Mouse (Mus musculus): Measurements from ENCODE around the gene Nol12. TPM values are rescaled to one million over a fixed set of nuclear protein-coding genes. Genes with fewer than 3 reads are reported as not detected.

Gene Nol12
- 63.6 and 69.9 TPM in 2 replicates for polyA plus RNA-seq (2016; fragmentation: Nextera tagmentation; extraction: Ambion mirVana)

DNA sequence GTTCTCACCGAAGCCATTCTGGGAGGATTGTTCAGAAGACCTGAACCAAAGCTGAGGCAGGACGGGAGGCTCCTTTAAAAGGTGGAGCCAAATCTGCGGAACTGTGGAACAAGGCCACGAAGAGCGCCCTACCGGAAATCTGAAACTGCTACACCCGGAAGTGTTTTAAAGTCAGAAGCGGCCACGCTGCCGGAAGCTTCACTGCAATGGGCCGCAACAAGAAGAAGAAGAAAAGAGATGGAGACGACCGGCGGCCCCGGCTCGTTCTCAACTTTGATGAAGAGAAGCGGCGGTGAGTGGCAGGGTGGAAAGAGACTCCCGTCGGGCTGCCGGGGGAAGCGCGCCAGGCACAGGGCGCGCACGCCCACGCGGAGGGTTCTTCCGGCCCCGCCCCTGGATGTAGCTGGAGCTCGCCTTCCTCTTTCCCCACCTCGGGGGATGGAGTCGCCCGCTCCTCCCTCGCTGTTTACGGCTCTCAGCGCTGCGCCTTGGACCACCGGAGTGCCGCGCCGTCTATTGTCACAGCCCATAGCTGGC lies at the start of gene Nol12:
Nol12 (plus strand) TSS at position 150 of the 537 bp plus-strand sequence.
- Histone ChIP-seq H3K27me3 (ENCODE audit: poor library complexity, severe bottlenecking) (no peaks in the 10 kb centered on the region), H3K4me1 (peaks cover 22% of the 10 kb centered on the region), H3K36me3 (replicated peaks) (peaks cover 41% of the 10 kb centered on the region), H3K4me3 (peak within 1 kb of the TSS; percentile 84), H3K9me3 (no peaks in the 10 kb centered on the region), H3K27ac (peak within 1 kb of the TSS; percentile 92)
- WGBS: under 1% methylated on average over 42 of the region's 42 CpGs
- DNase-seq (ENCODE audit: extremely low spot score, low spot score): peak; percentile 89

DNA sequence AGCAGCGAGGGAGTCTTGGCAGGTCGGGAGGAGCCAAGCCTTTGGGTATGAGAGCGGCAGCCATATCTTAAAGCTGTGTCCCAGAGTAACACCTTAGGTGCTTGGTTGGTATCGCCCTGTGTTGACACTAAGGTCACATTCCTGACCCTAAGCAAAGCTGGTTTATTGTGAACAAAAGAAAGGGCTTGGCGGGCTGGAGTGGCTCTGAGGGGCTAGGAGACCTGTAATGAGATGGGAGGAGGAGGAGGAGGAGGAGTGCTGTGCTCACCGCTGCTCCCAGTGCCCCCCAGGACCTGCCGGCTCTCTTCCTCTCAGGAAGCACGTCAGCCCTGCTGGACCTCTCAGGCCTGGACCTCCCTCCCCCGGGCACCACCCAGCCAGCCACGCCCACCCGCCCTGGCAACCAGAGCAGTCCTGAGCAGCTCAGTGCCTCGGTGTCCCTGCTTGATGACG lies 45.3 kb upstream of the Nol12 start:
- Histone ChIP-seq H3K36me3 (replicated peaks) (peaks cover 97% of the 10 kb centered on the region), H3K27ac (peak overlapping the region; percentile 74), H3K4me3 (peak overlapping the region; percentile 9; the same call in 1 of the 2 replicates), H3K4me1 (peaks cover 49% of the 10 kb centered on the region), H3K9me3 (no peaks in the 10 kb centered on the region), H3K27me3 (ENCODE audit: poor library complexity, severe bottlenecking) (no peaks in the 10 kb centered on the region)
- DNase-seq (ENCODE audit: extremely low spot score, low spot score): peak; percentile 30
- 26% methylated on average over 13 of the region's 13 CpGs for WGBS

DNA sequence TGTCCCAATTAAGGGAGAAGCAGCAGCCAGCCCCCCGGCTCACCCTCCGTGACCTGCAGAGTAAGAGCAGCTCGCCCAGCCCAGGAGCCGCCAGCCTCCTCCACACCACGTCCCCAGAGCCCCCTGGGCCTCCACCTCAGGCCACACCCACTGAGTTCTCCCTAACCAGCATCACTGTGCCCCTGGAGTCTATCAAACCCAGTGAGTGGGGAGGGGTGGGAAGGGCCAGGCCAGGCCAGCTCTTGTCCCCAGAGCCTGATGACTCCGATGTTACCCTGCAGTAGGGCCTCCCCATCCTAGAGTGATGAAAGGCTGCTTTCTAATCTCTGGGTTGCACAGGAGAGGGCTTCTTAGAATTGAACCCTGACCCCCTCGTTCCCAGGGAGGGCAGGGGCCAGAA lies 42.3 kb upstream of the Nol12 start:
- Histone ChIP-seq H3K4me1 (peaks cover 74% of the 10 kb centered on the region), H3K36me3 (replicated peaks) (peaks cover 77% of the 10 kb centered on the region), H3K27me3 (ENCODE audit: poor library complexity, severe bottlenecking) (no peaks in the 10 kb centered on the region), H3K4me3 (no peak overlapping the region), H3K27ac (no peak overlapping the region), H3K9me3 (no peaks in the 10 kb centered on the region)
- WGBS: 69% methylated on average over 7 of the region's 7 CpGs
- DNase-seq (ENCODE audit: extremely low spot score, low spot score): no peak

DNA sequence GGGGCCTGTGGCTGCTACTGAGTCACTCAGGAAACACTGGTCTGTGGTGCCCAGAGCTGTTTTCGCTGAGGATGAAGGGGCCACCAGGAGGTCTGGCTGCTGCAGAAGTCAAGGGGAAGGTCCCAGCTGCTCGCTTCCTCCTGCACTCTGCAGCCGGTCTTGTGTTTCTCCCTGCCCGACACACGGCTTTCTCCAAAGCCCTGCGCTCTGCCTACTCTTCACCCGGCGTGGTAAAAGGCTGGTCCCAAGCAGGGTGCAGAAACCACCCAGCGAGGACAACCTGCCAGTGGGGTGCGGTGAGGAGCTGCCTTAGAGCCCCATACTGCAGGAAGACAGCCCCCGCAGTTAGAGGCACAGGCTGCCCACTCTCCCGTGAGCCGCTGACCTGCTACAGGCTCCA lies 40.0 kb upstream of the Nol12 start:
- DNase-seq (ENCODE audit: extremely low spot score, low spot score): no peak
- Histone ChIP-seq H3K4me1 (peaks cover 76% of the 10 kb centered on the region), H3K9me3 (no peaks in the 10 kb centered on the region), H3K36me3 (replicated peaks) (peaks cover 55% of the 10 kb centered on the region), H3K27me3 (ENCODE audit: poor library complexity, severe bottlenecking) (peaks cover 13% of the 10 kb centered on the region), H3K27ac (peak overlapping the region; percentile 21; the same call in 1 of the 2 replicates), H3K4me3 (no peak overlapping the region)
- 81% methylated on average over 13 of the region's 13 CpGs for WGBS

DNA sequence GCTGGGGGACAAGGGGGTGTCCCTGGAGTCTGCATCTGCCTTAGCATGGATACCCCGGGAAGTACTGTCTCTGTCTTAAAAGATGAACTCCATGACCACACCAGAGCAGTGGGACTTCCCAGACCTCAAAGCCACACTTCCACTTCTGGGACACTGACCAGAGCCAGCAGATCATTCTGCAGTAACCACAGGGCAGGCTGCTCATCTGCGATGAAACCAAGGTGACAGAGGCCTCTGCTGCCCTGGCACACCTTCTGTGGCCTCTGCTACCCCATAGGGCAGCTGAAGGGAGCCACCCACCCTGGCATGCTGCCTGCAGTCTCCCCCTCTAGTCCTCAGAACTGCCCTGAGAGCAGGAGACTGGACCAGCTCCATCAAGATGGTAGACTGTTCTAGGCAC lies 39.0 kb upstream of the Nol12 start:
- Histone ChIP-seq H3K27me3 (ENCODE audit: poor library complexity, severe bottlenecking) (peaks cover 21% of the 10 kb centered on the region), H3K27ac (peak overlapping the region; percentile 21), H3K9me3 (no peaks in the 10 kb centered on the region), H3K36me3 (replicated peaks) (peaks cover 46% of the 10 kb centered on the region), H3K4me1 (peaks cover 80% of the 10 kb centered on the region), H3K4me3 (no peak overlapping the region)
- 90% methylated on average over 2 of the region's 2 CpGs for WGBS
- no peak for DNase-seq (ENCODE audit: extremely low spot score, low spot score)

DNA sequence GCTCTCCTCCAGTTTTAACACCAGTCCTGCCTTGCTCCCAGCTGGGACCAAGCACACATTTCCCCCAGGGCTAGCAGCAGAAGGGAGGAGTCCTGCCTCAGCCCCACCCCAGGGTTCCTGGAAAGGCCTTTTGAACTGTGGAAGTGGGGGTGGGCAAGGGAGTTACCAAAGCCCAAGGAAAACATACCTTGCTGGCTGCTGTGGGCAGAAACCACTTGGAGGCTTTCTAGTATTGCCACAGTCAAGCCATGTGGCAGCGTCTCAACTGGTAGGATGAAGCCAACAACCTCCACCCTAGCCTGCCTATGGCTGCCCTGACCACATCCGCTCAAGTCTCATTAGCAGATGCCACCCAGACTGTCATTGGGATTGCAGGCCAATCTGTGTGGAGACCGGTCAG lies 38.6 kb upstream of the Nol12 start:
- Histone ChIP-seq H3K9me3 (no peaks in the 10 kb centered on the region), H3K27me3 (ENCODE audit: poor library complexity, severe bottlenecking) (peaks cover 25% of the 10 kb centered on the region), H3K4me3 (no peak overlapping the region), H3K27ac (peak overlapping the region; percentile 21), H3K36me3 (replicated peaks) (peaks cover 42% of the 10 kb centered on the region), H3K4me1 (peaks cover 84% of the 10 kb centered on the region)
- WGBS: 86% methylated on average over 3 of the region's 3 CpGs
- no peak for DNase-seq (ENCODE audit: extremely low spot score, low spot score)

DNA sequence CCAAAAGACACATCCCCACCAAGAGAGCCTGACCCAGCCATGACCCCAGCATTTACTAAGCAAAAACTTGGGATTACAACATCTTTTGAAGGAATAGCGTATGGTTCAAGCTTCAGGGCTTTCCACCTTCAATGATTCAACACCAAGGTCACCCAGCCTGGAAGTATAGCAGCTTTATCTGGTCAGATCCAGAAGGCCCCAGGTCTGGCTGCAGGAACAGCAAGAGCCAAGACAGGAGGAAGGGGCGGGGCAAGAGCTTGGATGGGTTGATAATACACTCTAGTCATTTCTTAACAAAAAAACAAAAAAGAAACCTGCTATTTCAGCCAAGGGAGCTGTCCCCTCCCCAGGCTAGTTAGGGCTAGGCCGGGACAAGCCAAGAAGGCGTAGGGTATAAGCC lies 37.2 kb upstream of the Nol12 start:
- 88% methylated on average over 4 of the region's 4 CpGs for WGBS
- Histone ChIP-seq H3K27ac (peak overlapping the region; percentile 21; the same call in 1 of the 2 replicates), H3K4me3 (no peak overlapping the region), H3K9me3 (no peaks in the 10 kb centered on the region), H3K27me3 (ENCODE audit: poor library complexity, severe bottlenecking) (peaks cover 29% of the 10 kb centered on the region), H3K4me1 (peaks cover 86% of the 10 kb centered on the region), H3K36me3 (replicated peaks) (peaks cover 28% of the 10 kb centered on the region)
- DNase-seq (ENCODE audit: extremely low spot score, low spot score): no peak

DNA sequence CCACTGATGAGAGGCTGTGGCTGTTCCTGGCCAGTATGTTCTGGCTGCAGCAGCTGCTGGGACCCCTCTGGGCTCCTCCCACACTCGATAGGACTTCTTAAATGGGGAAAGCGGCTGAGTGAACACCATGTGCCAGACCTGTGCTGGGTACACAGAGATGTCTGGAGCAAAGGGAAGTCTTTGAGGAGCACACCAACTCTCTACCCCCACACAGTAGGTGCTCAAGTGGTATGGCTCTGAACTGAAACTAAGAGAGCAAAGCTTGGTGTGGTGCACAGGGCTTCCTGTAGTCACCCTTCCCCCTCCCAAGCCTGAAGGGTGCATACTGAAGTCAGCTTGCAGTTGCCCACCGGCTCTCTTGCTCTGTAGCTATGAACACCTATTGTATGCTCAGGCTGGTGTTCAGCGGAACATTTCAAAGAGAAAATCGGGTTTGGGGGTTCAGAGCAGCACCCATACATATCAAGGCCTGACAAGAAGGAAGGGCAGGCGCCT lies 36.2 kb upstream of the Nol12 start:
- Histone ChIP-seq H3K27me3 (ENCODE audit: poor library complexity, severe bottlenecking) (peaks cover 29% of the 10 kb centered on the region), H3K36me3 (replicated peaks) (peaks cover 23% of the 10 kb centered on the region), H3K4me1 (peaks cover 83% of the 10 kb centered on the region), H3K4me3 (peak overlapping the region; percentile 76), H3K27ac (peak overlapping the region; percentile 83), H3K9me3 (no peaks in the 10 kb centered on the region)
- WGBS: 55% methylated on average over 6 of the region's 6 CpGs
- no peak for DNase-seq (ENCODE audit: extremely low spot score, low spot score)

DNA sequence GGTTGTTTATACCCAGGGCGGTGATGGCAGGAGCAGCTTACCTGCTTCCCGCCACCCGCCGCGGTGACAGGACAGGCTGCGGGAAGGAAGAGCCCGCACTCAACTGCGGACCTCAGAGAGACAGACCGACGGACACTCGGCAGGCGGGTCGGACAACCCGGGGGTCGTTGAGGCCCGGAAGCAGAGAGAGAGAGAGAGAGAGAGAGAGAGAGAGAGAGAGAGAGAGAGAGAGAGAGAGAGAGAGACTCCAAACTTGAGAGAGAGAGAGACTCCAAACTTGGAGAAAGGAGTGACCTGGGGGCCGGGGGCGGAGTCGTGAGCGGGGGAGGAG lies 35.4 kb upstream of the Nol12 start, which contains the start of gene Gm49510:
Gm49510 (plus strand) TSS at position 259 of the 331 bp plus-strand sequence.
- no peak for DNase-seq (ENCODE audit: extremely low spot score, low spot score)
- under 1% methylated on average over 20 of the region's 20 CpGs for WGBS
- peak within 1 kb of the TSS; percentile 76 for H3K4me3 ChIP-seq
- H3K27ac ChIP-seq: peak within 1 kb of the TSS; percentile 83
- H3K4me1 ChIP-seq: peaks cover 74% of the 10 kb centered on the region
- H3K36me3 ChIP-seq (replicated peaks): peaks cover 21% of the 10 kb centered on the region
- H3K9me3 ChIP-seq: no peaks in the 10 kb centered on the region
- peaks cover 29% of the 10 kb centered on the region for H3K27me3 ChIP-seq (ENCODE audit: poor library complexity, severe bottlenecking)

DNA sequence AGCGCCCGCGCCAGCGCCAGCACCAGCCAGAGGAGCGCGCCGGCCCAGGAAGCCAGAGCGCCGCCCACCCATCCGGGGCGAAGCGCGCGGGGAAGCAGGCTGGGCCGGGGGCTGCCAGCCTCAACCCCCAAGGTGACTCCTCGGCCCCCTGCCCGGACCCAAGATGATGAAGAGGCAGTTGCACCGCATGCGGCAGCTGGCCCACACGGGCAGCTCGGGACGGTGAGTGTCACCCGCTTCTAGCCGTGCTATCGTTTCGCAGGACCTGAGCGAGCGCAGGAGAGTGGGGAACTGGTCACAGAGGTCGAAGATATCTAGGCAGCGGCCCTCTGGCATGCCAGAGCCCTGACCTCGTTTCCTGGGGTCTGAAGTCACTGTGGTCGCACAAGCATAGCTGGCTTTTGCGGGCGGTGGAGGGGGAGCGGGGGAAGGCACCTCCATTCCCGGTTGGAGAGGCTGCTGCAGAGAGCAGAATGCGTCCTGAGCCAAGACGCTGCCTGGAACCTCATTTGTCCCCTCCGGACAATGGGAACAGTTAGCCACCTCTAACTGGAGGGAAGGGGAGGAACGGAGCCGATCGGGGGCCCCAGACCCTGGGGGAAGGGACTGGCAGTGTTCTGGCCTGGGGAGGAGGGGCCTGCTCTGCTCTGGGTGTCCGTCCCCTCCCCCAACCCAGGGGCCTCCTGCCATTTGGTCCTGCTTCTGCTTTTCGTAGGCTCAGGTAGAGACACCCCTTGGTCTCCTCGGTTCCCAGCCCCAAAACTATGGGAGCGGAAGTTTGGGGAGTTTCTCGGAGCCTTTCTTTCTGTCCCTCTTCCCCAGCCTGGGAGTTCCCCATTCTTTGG lies 34.8 kb upstream of the Nol12 start, which contains the start of gene Sh3bp1:
Sh3bp1 (plus strand) TSS at position 29 of the 845 bp plus-strand sequence.
- peaks cover 29% of the 10 kb centered on the region for H3K27me3 ChIP-seq (ENCODE audit: poor library complexity, severe bottlenecking)
- H3K36me3 ChIP-seq (replicated peaks): peaks cover 21% of the 10 kb centered on the region
- DNase-seq (ENCODE audit: extremely low spot score, low spot score): peak; percentile 62
- WGBS: 1% methylated on average over 47 of the region's 47 CpGs
- H3K27ac ChIP-seq: peak within 1 kb of the TSS; percentile 83
- H3K4me3 ChIP-seq: peak within 1 kb of the TSS; percentile 76
- no peaks in the 10 kb centered on the region for H3K9me3 ChIP-seq
- peaks cover 69% of the 10 kb centered on the region for H3K4me1 ChIP-seq

DNA sequence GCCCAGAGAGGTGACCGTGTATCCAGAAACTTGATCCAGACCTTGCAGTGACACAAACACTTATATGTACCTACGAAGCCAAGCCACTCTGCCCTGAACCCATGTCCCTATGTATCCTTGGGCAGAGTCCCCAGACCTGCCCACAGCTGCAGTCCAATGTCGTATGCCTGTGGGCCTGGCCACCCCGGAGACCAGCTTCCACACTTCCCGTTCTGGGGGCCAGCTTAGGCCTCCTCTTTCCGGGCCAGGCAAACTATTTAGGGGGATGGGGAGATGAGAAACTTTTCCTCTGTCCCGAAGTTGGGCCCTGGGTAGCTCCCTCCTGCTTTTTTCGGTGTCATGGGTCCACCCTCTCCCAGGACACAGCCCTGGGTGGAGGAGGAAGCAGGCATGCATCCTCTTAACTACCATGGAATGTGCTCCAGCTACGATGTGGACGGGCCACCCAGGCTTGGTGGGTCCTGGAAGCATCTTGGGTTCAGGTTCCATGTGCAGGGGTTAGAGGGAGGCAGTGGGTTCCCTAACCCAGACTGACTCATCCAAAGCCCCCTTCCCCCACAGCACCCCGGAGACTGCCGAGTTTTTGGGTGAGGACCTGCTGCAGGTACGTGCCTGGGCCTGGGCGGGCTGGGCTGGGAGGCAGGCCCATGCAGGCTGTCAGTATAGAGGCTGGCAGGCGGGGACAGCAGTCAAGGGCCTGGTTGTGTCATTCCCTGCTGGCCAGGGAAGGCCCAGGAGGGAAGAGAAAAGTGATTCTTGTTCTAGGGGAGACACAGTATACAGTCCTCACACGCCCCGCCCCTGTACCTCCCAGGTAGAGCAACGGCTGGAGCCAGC lies 33.9 kb upstream of the Nol12 start:
- peaks cover 65% of the 10 kb centered on the region for H3K4me1 ChIP-seq
- no peaks in the 10 kb centered on the region for H3K9me3 ChIP-seq
- no peak for DNase-seq (ENCODE audit: extremely low spot score, low spot score)
- H3K27me3 ChIP-seq (ENCODE audit: poor library complexity, severe bottlenecking): peaks cover 29% of the 10 kb centered on the region
- H3K36me3 ChIP-seq (replicated peaks): peaks cover 20% of the 10 kb centered on the region
- peak overlapping the region; percentile 83 for H3K27ac ChIP-seq
- 14% methylated on average over 18 of the region's 18 CpGs for WGBS
- peak overlapping the region; percentile 76 for H3K4me3 ChIP-seq

DNA sequence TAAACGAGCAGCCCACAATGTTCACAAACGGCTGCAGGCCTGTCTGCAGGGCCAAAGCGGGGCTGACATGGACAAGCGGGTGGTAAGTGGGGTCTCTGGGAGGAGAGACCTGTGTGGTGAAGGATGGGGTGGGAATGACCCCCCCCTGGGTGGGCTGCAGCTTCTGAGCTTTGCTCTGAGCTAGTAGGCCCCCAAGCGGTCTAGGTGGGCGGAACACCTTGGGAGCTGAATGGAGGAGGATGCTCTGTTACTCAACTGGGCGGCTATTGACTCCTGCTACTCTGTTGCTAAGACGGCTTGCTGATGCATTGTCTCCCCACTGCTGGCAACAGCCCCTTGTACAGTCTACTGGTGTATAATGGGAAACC lies 33.3 kb upstream of the Nol12 start:
- no peak for DNase-seq (ENCODE audit: extremely low spot score, low spot score)
- Histone ChIP-seq H3K9me3 (no peaks in the 10 kb centered on the region), H3K4me3 (peak overlapping the region; percentile 76), H3K36me3 (replicated peaks) (peaks cover 24% of the 10 kb centered on the region), H3K4me1 (peaks cover 59% of the 10 kb centered on the region), H3K27ac (peak overlapping the region; percentile 83), H3K27me3 (ENCODE audit: poor library complexity, severe bottlenecking) (peaks cover 29% of the 10 kb centered on the region)
- WGBS: 30% methylated on average over 8 of the region's 8 CpGs

Measured in forebrain, embryonic 10.5 days (tissue).